Mouse (Mus musculus): ENCODE measurements at regions not wholly inside any gene's neighbourhood (a gene's known extent, or its start where the extent isn't known, plus 50 kb on each side); places are given as distances from the start of the nearest gene placed in this dataset.

DNA sequence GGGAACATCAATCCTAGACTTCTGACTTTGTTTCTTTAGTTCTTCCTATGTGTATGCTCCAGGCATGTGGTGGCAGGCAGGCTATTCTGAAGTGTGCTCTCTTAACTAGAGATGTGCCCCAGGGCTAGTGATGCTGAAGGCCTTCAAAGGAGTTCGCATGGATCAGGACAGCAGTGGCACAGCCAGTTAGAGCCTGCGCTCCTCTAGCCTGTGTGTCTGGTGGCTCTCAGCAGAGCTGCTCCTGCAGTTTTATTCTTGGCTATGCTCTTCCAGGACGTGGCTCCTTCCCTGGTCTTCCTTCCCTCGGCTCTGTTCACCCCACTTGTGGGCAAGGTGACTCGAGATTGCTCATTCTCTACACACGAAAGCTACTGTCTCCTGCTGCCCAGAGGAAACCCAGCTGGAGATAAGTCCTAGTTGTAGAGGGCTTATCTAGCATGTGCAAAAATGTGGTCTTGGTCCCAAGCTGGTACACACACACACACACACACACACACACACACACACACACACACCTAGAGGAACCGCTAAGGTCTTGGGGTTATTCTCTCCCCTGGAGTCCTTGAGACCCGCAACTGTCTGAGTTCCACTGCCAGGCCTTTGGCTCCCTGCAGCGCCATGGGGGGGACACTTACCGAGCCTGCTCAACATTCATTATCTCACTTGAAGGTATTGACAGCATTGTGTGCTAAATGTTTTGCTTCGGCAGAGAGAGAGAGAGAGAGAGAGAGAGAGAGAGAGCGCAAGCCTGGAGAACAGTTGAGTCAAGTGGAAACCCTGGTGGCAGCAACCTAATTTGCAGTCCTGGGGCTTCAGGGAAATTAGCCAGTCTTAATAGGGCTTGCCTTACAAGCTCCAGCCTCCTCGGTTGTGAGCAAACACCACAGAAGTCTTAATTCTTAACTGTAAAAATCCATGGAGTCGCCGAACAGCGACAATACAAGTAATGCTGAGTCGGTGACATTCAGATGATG lies 110.4 kb upstream of the Smim15 start:
- TF ChIP-seq TAL1 (IDR thresholded peaks at IDR 0.05; ENCODE audit: low read length) (no peak), GATA1 (IDR thresholded peaks at IDR 0.05; ENCODE audit: low read length) (no peak)
